Mouse (Mus musculus) bone marrow macrophage, adult 2 months (primary cell): ENCODE measurements around the gene Osm. TPM values are rescaled to one million over a fixed set of nuclear protein-coding genes. Genes with fewer than 3 reads are reported as not detected.

Experiments
- H3K27ac ChIP-seq: 2 replicates; pipeline ENCODE4 v1.5.1; 2012; ENCODE audit warnings: low read depth, low read length; ENCODE audit not compliant: insufficient read depth
- H3K4me1 ChIP-seq: 2 replicates; pipeline ENCODE4 v1.6.1; 2012; ENCODE audit warnings: low read length; ENCODE audit not compliant: control insufficient read depth, insufficient read depth
- H3K4me3 ChIP-seq: 2 replicates; pipeline ENCODE4 v1.5.1; 2012; ENCODE audit warnings: mild to moderate bottlenecking, low read length, moderate library complexity; ENCODE audit not compliant: insufficient read depth
- CTCF ChIP-seq: IDR thresholded peaks from 2 replicates; pipeline ENCODE4 v1.5.1; 2012; ENCODE audit warnings: low read depth, mild to moderate bottlenecking, low read length, moderate library complexity
- POLR2A ChIP-seq: IDR thresholded peaks from 2 replicates; pipeline ENCODE4 v1.6.1; 2012; ENCODE audit warnings: mild to moderate bottlenecking, low read depth, low read length, borderline replicate concordance
- polyA plus RNA-seq: library from polyadenylated mRNA; stranded (reverse); fragments of >200 nt; gene quantifications from 2 replicates; pipeline ENCODE4 v1.2.4, GENCODE M21; 2012; ENCODE audit not compliant: missing spikeins, insufficient read depth, insufficient read length

Osm gene
- polyA plus RNA-seq, 1 experiment = 5.3 TPM

DNA sequence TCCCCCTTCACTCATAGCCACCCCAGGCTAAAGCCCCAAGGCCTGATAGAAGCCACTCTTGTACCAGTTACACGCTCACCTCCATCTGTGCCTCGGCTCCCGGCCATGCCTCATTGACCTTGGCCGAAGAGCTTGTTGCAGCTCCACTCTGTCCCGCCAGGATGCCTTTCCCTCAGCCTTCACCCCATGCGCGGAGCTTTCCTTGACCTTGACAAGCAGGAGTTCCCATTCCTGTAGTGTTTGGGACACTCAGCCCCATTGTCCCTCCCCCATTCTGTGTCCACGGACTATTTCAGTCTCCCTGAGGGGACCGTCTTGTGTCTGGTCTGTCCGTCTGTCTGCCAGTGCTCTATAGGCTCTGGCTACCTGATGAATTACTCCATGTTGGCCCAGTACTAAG lies 23.1 kb upstream of the Osm start:
- no peak overlapping the region for H3K4me3 ChIP-seq
- peaks cover 3% of the 10 kb centered on the region for H3K4me1 ChIP-seq
- TF ChIP-seq POLR2A (no peak), CTCF (no peak)
- H3K27ac ChIP-seq = no peak overlapping the region

DNA sequence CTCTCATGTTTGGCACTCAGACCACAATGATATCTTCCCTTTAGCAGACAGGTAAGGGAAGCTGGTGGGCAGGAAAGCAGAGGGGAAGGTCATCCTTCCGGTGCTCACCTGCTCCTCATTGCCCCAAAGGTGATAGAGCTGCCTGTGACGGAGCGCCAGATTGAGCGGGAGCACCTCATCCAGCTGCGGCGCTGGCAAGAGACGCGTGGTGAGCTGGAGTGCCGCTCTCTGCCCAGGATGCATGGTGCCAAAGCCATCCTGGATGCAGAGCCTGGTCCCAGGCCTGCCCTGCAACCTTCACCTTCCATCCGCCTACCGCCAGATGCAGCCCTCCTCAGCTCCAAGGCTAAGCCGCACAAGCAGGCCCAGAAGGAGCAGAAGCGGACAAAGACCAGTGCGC lies 21.6 kb upstream of the Osm start:
- Histone ChIP-seq H3K4me1 (peaks cover 3% of the 10 kb centered on the region), H3K4me3 (no peak overlapping the region), H3K27ac (no peak overlapping the region)
- no peak for TF ChIP-seq POLR2A
- no peak for TF ChIP-seq CTCF

DNA sequence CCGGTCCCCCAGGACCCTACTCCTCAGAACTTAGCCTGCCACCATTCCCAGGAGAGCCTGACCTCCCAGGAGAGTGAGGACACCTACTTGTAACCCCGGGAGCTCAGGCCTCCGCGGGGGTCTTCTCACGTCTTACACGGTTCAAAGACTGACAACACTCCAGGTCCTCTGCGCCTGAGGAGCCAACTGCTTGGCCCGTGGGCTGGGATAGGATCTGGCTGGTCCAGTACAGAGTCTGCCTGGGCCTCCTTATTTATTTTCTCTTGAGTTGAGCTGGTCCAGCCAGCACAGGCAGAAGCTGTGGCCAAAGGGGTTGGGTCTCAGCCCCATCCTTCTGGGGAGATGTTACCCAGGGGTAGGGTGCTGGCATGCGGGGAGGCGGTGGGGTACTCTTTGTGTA lies 21.2 kb upstream of the Osm start:
- peaks cover 3% of the 10 kb centered on the region for H3K4me1 ChIP-seq
- no peak overlapping the region for H3K4me3 ChIP-seq
- no peak for TF ChIP-seq CTCF
- no peak for TF ChIP-seq POLR2A
- no peak overlapping the region for H3K27ac ChIP-seq

DNA sequence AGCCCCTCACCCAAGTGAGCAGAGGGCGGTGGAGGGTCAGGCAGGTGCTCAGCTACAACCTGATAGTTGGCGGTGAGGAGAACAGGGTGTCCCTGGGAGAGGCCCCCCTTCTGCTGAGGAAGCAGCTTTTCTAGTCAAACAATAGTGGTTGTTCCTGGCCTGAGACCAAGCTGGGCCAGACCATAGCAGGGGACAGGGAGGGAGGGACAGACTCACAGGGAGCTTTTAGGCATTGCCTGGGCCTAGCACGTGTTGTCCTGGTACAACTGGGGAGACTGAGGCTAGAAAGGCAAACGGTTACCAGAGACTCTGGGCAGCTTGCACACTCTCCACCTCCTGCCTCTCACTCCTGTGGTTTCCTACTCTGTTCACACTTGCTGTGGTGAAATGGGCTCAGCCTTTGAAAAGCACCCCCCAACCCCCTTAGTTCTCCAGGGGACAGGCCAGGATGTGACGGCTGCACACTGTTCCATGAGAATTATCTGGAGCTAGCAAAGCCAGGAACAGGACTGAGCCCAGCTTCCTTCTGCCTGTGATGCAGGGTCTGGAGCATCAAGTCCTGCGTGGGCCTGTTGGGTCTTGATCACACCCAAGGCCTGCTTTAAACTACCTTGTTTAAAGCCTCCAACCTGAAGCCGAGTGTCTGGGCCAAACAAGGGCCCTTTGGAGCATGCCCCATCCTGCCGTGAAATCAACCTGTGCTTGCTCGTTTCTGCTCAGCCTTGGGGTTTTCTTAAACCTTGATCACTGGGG lies 19.8 kb upstream of the Osm start:
- Histone ChIP-seq H3K27ac (no peak overlapping the region), H3K4me3 (no peak overlapping the region)
- TF ChIP-seq POLR2A (no peak), CTCF (no peak)

DNA sequence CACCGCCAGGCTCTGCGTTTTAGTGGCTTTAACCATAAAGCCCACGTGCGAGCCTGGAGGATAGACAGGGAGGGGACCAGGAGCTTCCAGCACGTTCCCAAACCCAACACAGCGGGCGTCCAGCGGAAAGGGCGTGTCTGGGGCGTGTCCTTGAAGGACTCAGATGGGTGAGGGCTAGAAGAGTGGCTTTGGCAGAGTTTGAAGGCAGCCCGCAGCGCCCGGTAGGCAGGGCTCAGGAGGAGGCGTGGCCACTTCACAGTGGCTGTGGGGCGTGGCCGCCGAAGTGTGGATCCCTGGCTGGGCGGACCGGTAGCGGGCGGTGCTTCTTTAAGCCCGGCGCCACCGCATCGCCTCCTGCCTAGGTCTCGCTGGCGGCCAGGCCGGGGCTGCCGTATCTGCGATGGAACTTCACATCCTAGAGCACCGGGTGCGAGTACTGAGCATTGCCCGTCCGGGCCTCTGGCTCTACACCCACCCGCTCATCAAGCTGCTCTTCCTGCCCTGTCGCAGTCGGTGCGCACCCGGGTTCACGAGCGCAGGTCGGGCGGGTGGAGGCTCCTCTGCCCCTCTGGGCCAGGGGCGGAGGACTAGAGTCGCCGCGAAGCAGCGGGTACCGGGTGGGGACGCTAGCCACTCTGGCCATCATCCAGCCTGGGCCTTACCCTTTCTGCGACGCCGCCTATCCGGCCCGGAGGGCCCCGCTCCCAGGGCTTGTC lies 18.1 kb upstream of the Osm start, which contains the start of gene Castor1:
Castor1 (plus strand) TSS at position 312 of the 716 bp plus-strand sequence.
- Histone ChIP-seq H3K27ac (no peak within 1 kb of the TSS), H3K4me3 (peak within 1 kb of the TSS; percentile 65), H3K4me1 (peaks cover 11% of the 10 kb centered on the region)
- TF ChIP-seq CTCF = no peak

More for the DNA sequence above, 19.8 kb upstream of the Osm start:
- peaks cover 3% of the 10 kb centered on the region for H3K4me1 ChIP-seq

DNA sequence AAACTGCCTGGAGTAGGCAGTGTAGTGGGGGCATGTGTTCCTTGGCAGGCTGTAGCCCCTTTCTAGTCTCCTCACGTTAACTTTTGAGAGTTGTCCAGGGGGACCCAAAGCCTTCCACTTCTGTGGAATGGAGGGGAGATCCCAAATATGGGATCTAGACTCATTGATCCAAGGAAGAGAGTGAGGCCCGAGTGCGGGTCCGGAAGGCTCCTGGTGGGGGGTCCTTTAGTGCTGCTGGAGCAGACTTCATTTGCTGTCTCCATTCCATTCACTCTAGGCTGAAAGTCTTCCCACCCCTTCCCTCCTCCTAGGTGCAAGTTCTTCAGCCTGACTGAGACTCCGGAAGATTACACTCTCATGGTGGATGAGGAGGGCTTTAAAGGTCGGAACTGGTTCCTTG lies 17.6 kb upstream of the Osm start:
- H3K4me1 ChIP-seq = peaks cover 13% of the 10 kb centered on the region
- no peak overlapping the region for H3K27ac ChIP-seq
- H3K4me3 ChIP-seq = peak overlapping the region; percentile 65
- TF ChIP-seq POLR2A = no peak
- no peak for TF ChIP-seq CTCF

DNA sequence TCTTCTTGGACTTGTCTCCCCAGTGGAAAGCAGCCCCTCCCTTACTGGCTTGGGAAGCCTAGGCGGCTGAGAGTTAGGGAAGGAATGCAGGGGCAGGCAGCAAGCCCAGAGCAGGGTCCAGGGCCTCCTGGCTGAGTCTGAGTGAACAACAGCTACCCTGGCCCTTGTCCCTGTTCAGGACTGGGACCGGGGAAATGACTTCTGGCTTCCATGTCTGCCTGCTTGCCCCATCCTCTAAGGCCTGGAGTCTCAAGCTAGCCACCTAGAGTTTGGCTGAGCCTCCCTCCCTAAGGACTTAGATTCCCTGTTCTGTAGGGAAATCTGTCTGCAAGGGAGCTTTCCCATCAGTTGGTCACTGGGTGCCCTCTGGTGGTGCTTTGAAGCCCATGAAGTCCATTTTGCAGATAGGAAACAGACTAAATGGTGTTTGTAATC lies 16.9 kb upstream of the Osm start:
- Histone ChIP-seq H3K4me1 (peaks cover 19% of the 10 kb centered on the region), H3K4me3 (no peak overlapping the region), H3K27ac (no peak overlapping the region)
- TF ChIP-seq POLR2A (no peak), CTCF (peak; percentile 40; the same call in 1 of the 2 replicates)

DNA sequence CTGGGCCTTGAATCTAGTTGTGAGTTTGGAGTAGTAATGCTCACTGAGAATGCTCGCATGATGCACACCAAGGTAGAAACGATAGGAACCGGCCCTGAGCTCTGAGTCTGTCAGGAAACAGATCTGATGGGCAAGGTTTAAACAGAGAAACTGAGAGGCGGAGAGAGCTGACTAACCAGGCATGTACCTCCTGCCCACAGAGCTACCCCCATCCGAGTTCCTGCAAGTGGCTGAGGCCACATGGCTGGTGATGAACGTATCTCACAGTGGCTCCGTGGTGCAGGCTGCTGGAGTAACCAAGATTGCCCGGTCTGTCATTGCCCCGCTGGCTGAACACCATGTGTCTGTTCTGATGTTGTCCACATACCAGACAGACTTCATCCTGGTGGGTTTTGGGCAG lies 16.3 kb upstream of the Osm start:
- no peak overlapping the region for H3K4me3 ChIP-seq
- TF ChIP-seq CTCF = no peak
- no peak for TF ChIP-seq POLR2A

DNA sequence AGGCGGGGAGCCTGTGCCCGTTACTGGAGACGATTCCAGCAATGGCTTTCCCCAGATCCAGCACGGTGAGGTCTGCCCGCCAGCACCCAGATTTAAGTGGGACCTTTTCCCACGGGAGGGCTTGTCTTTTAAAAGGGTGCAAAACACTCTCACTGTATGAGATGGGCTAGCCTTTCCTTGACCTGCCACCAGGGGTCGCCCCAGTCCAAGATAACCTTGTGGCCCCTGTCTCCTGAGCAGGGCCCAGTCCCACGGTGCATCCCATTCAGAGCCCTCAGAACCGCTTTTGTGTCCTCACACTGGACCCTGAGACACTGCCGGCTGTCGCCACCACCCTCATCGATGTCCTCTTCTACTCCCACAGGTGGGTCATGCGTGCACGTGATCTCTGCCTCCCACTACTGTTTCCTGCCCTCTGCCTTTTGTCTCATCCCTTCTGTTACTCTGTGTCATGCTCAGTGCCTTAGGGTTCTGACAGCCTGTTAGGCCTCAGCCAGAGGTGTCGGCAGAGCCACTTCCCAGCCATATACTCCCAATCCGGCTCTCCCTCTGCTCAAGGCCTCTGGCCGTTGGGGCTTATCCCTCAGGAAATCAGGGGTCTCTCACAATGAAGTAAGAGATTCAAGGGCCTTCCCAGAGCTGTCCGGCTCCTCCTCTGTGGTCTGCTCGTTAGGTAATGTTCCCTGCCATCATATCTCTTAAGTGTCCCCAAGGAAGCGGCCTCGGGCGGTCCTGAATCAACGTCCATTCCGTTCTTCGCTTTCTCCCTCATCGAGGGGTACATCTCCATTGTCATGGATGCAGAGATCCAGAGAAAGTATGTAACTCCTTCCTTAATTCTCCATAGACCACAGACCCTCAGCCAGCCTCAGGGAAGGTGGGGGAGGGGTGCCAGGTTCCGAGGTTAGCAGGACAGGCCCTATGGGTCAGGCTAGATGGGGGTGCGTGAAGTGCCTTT lies 15.5 kb upstream of the Osm start:
- peaks cover 20% of the 10 kb centered on the region for H3K4me1 ChIP-seq
- H3K27ac ChIP-seq = no peak overlapping the region
- TF ChIP-seq POLR2A (no peak), CTCF (peak; percentile 75)
- H3K4me3 ChIP-seq = no peak overlapping the region

More for the DNA sequence above, 16.3 kb upstream of the Osm start:
- no peak overlapping the region for H3K27ac ChIP-seq
- H3K4me1 ChIP-seq = peaks cover 20% of the 10 kb centered on the region
